Mouse (Mus musculus): ENCODE data around the gene Atp8b5.

The Atp8b5 gene

DNA sequence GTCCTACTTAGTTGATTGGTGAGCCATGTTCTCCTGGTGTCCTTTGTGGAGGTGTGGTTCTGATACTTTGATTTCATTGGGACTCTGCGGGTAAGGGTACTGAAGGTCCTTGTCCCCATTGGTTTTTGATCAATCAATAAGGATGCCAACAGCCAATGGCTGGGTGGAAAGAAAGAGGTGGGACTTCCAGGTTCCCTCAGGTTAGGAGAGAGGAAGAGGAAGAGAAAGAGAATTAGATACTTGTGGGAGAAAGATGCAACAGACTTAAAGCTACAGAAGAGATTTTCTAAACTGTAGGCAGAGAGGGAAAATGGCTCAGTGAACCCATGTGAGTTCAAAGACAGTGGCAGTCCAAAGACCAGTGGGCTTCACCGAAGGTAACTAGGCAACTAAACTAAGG lies 60.2 kb downstream of the Atp8b5 start:
- DNase-seq, result no peak

DNA sequence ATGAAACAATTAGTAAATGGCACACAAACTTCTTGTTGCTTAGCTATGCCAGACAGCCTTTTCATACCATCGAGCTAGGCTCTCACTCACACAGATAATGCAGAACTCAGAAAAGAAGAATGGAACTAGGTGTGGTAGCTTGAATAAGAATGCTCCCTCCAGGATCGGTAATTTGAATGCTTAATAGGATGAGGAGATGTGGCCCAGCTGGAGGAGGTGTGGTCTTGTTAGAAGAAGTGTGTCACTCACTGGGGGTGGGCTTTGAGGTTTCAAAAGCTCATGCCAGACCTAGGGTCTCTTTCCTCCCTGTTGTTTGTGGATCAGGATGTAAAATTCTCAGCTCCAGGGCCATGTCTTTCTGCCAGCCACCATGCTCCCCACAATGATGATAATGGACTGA lies 67.8 kb downstream of the Atp8b5 start:
- DNase-seq, result no peak

DNA sequence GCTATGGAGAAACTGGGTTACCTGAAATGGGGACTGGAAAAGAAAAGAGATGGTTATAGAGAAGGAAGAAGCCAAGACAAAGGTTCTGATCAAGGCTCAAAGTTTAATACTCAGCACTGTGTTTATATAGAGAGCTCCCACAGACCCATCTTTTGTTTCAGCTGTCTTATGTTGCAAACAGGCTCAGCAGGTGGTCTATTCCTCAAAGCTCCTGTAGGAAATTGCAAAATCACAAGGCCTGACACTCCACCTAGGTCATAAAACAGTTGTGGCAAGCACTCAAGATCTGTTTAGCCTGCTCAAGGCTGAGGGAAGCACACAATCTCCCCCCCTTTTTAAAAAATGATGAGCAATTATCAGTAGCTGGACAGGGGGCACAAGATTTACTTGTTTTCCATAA lies 69.2 kb downstream of the Atp8b5 start:
- no peak for DNase-seq

DNA sequence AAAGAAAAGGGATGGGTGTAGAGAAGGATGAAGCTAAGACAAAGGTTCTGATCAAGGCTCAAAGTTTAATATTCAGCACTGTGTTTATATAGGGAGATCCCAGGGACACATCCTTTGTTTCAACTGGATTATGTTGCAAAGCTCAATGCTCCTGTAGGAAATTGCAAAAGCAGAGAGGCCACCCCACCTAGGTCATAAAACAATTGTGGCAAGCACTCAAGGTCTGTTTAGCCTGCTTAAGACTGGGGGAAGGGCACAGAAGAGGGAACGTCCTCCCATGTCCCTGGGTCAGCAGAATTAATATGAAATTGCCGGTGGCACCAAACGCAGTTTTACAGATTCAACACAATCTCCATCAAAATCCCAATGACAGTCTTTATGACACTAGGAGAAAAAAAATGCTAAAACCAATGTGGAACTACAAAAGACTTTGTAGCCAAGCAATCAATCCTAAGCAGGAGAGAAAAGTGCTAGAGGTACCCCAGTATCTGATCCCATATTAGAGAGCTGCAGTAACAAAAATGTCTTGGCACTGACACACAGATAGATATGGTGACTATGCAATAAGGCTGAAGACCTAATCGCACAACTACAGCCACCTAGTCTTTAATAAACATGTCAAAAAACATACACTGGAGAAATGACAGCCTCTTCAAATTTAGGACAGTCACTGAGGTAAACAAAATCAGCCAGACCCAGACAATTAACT lies 73.3 kb downstream of the Atp8b5 start:
- no peak for DNase-seq

DNA sequence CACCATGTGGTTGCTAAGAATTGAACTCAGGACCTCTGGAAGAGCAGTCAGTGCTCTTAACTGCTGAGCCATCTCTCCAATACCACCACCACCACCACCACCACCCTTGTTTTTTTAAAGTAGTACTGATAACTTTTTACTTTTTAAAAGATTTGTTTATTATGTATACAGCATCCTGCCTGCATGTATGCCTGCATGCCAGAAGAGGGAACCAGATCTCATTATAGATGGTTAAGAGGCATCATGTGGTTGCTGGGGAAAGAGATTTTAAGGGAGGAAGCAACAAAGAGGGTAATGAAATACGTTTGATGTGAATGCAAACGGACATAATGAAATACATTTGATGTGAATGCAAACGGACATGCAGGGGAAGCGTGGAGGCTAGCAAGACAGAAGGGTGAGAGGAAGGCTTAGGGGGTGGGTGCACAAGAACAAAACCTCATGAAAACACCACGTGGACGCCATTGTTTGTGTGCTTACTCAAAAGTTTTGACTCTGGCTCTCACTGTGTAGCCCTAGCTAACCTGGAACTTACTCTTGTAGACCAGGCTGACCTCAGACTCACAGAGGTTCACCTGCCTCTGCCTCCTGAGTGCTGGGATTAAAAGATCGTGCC lies 74.4 kb downstream of the Atp8b5 start:
- no peak for DNase-seq

DNA sequence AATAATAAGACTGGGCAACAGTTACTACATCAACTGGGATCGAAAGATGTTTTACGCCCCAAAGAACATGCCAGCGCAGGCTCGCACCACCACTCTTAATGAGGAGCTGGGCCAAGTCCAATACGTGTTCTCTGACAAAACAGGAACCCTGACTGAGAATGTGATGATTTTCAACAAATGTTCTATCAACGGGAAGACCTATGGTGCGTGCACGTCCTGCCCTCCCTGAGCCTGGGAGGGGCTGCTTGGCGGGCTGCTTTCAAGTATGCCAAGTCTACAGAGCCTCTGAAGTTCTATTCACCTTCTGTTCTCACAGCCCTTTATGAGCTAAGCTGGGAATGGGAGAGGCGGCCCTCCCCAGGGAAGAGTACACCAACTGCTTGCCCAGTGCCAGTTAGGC lies 75.5 kb downstream of the Atp8b5 start:
- no peak for DNase-seq

DNA sequence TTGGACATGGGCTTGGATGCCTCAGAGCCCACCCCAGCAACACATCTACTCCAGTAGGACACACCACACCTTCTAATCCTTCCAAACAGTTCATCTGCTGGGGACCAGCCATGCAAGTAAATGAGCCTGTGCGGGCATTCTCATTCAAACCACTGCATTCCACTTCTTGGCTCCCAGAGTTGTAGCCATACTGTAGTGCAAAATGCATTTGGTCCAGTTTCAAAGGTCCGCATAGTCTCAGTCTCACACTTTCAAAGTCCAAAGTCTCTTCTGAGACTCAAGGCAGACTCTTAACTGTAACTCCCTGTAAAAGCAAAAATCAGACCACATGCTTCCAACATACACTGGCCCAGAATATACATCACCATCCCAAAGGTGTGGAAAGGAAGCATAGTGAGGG lies 78.0 kb downstream of the Atp8b5 start:
- DNase-seq, result no peak

DNA sequence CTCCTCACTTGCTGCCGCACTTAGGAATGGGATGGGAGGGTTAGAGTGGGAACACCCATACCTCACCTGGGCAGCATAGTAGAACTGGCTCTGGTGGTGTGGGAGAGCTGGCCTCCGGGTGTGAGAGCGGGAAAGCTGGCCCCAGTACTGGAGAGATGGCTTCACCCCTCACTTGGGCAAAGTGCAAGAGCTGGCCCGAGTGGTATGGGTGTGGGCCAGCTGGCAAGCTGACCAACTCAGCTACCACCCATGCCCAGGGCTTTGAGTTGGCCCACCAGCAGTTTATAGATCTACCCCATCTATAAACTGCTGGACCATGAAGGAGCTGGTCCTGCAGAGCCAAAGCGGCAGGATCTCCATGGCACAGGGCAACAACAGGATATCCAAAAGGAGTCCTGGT lies 82.2 kb downstream of the Atp8b5 start:
- DNase-seq, result no peak

DNA sequence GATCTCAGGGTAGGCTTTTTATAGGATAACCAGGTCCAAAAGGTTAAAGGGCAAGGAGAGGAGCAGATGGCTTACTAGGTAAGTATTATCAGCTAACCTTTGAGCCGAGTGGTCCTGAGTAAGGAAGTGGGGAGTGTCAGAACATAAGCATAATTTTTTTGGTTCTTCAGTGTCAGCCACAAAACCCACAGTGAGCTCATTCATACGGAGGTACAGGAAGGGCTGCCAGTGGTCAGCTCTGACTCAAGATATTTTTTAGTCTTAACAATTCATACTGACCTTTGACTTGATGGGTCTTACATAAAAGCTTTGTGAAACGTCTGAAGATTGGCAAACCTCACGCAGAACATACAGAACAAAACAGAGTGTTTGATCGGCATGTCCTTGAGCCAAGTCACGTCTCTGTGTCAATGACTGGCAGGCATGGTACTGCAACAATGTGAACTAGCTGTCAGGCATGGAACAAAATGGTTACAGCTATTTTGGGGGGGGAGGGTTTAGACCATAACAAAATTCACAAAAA lies 83.1 kb downstream of the Atp8b5 start:
- no peak for DNase-seq

DNA sequence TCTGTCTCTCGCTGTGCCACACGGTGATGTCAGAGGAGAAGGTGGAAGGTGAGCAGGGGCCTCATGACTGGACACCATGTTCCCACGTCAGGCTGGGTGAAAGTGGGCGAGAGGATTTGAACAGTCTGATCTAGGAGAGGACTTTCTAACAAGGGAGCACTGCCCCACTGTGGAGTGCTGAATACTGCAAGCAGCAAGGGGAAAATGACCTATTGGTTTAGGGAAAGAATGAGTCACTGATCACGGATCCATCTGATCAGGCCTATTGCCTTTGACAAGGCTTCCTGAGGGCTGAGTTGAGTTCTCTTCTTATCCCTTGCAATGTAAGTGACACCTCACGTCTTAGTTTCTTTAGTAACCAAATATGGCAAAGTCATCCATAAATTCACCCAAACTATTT lies 86.7 kb downstream of the Atp8b5 start:
- no peak for DNase-seq

DNA sequence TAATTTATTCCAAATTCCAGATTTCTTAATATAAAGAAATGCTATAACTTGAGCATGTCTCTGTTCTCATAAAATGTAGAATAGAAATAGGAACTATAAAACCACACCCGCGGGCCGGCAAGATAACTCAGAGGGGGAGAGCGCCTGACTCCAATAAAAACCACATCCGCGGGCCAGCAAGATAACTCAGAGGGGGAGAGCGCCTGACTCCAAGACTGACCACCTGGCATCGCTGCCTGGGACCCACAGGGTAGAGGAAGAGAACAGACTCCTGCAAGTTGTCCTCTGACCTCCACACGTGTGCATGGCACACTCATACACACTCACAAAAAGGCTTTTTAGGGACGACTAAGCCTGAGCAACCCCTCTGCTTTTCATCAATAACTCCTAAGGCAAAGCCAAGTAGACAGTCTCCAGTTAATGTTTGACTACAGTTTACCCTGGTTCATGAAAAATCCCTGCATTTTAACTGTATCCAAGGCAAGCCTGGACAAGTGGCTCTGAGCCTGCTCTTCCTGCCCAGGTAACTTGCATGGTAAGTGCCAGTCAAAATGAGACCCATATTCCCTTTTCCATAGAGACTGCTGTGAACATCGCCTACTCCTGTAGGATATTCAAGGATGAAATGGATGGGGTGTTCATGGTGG lies 98.1 kb downstream of the Atp8b5 start:
- DNase-seq, result no peak

DNA sequence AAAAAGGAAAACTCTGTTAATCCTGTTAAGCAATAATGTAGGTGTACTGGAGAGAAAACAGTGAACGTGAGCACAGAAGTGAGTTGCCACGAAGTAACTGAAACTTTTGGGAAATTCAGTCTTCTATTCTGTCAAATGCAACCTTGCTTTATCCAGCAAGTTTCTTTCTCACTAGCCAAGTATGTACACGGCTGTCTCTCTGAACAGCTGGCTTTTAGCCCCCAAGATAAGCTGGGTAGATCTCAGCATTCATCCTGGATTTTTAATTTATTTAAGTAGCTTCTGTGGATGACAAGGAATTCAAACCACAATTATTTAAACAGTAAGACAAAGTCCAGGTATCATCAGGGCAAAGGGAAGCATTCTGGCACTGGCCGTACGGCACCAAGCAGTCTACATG lies 100.3 kb downstream of the Atp8b5 start:
- no peak for DNase-seq

DNA sequence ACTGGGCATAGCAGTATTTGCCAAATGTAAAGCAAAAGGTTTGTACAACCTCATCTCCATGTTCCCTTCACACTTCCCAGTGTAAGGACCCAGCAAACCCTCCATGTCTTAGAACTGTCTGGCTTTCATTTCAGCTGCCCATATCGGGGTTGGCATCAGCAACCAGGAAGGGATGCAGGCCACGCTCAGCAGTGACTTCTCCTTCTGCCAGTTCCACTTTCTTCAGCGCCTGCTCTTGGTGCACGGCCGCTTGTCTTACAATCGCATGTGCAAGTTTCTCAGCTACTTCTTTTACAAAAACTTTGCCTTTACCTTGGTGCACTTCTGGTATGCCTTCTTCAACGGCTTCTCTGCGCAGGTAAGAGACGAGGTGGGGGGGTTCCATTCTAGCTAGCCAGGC lies 100.8 kb downstream of the Atp8b5 start:
- no peak for DNase-seq

DNA sequence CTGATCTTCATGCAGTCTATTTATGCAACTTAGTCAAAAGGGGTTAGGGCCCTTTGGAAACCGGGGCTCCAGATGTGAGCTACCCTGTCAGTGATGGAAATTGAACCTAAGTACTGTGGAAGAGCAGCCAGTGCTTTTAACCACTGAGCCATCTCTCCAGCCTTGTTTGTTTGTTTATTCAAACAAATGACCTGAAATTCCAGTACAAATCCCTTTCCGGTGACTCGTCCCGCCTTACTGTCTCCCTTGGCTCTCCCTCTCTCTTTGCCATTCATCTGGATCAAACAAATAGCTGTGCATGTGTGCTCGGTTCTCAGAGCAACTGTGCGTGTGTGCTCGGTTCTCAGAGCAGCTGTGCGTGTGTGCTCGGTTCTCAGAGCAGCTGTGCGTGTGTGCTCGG lies 104.4 kb downstream of the Atp8b5 start:
- no peak for DNase-seq

DNA sequence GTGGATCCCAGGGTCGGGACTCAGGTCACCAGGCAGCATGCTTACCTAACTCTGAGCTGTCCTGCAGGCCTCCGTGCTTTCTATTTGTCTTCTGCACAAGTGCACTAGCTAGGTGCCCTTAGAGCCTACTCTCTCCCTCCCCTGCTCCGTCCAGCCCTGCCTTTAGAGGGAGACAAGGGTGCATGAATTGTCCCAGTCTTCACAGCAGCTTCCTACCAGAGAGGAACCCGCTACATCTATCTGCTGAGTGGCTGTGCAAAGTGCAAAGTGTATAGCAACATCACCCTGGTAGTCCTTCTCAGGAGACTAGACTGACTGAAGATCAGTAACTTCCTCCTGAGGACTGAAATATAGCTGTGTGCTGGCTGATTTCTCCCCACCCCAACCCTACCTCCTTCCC lies 105.2 kb downstream of the Atp8b5 start:
- DNase-seq, result no peak

DNA sequence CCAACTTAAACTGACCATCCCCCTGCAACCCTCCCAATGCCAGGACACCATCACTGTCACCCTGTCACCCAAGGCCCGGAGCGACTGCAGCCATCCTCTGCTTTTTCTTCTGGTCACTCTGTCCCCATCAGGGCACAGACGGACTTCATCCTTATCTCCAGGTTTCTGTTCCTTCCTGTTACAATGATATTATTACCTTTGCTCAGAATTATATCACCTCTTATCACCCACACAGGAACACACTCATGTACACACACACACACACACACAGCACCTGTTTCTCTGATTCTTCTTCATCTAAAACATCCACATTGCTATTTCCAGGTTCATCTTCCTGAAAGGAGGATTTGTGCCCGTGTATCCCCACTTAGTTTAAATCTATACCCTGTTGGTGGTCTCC lies 107.3 kb downstream of the Atp8b5 start:
- DNase-seq, result no peak

DNA sequence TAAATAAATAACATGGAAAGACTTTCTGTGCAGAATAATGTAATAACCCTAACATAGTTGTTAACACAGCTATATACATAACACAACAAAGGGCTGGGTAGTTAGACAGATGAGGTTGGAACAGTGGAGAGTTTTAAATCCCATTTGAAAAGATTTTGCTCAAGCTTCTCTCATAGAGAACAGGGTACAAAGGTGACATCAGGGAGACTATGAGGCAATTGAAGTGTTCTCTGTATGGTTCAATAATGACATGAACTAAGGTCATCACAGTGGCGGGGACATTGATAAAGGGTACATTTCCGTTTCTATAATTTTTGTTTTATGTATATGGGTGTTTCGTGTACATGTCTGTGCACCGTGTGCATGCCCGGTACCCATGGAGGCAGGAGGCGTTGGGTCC lies 112.6 kb downstream of the Atp8b5 start:
- no peak for DNase-seq

DNA sequence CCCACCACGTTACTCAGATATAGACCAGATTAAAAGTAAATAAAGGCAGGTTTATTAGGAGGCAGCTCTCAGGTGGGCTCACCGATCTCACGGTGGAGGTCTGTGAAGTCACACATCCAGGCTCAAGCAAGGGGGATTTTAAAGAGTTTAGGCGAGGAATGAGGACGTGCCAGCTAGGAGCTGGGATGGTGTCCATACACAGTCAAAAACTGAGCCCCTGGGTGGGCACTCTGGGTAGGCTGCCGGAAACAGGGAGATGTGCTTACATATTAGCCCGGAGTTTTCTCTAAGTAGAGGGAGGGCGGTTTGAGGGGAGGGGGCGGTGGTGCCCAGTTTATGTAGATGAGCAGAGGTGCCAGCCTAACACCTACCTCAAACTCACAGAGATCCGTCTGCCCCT lies 114.0 kb downstream of the Atp8b5 start:
- DNase-seq, result no peak

DNA sequence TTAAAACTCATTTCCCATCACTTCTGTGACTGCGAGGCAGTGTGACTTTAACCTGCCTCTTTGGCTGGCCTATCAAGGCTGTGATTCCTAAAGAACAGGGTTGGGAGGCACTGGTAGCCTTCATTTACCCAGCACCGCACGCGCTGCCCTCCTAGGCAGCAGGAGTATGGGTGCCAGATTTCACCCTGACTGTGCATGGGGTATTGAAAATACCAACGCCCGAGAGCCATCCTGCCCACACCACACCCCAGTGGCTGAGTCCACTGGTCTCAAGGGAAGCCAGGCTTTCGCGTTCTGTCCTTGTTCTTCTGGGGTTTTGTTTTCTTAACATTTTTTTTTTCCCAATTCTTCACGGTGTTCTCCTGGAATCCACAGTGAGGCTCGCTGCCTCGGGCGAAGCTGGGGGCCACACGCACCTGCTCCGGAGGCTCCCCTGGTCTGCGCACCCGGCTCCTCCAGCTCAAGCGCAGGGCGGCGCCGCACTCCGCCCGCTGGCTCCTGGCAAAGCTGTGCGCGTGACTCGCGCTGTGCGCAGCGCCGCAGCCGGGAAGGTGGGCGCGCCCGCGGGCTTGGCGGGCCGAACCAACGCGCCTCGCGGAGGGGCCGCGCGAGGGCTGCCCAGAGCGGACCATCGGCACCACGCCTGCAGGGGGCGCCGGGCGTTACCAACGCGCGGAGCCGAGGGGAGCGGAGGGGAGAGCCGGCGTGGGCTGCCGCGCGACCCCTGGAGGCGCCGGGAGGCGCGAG lies 114.6 kb downstream of the Atp8b5 start, which contains the start of gene Rusc2:
Gene Rusc2, plus strand, starts transcription at position 572 of the 747 bp plus-strand sequence.
- DNase-seq, result peak; percentile 92

DNA sequence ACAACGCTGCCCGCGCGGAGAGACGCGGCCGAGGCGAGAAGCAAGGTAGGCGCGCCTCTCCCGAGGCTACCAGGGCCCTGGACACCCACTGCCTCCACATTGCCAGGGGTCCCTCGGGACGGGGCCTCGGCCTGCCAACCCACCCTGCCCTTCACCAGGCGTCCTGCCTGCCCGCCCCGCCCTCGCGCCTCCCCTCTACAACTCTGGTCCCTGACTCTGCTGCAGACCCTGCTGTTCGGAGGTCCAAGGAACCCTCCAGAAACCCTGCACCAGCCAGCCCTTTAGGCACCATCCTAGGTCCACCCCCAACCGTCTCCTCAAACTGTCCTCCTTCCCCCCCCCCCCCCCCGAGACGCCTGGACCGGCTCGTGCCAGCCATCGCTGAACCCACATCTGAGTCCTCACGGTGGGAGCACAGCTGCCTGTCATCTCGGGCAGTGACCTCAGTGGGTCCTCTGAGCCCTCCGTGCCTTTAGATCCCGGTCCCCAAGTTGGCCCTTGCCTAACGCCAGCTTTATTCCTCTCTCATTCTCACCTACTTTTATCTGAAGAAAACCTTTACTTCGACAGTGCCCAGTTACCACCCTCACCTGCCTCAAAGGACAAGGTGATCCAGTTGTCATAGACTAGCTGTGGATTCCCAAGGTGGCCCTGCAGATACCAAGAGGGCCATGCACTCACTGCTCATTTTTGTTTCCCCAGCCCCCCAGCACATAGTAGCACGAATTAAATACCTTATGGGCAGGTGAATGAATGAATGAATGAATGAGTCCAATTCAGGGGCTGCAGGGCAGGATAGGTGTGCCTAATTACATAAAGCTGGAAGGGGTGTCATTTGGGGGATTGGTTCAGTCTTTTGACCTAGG lies 115.4 kb downstream of the Atp8b5 start:
- no peak for DNase-seq

DNA sequence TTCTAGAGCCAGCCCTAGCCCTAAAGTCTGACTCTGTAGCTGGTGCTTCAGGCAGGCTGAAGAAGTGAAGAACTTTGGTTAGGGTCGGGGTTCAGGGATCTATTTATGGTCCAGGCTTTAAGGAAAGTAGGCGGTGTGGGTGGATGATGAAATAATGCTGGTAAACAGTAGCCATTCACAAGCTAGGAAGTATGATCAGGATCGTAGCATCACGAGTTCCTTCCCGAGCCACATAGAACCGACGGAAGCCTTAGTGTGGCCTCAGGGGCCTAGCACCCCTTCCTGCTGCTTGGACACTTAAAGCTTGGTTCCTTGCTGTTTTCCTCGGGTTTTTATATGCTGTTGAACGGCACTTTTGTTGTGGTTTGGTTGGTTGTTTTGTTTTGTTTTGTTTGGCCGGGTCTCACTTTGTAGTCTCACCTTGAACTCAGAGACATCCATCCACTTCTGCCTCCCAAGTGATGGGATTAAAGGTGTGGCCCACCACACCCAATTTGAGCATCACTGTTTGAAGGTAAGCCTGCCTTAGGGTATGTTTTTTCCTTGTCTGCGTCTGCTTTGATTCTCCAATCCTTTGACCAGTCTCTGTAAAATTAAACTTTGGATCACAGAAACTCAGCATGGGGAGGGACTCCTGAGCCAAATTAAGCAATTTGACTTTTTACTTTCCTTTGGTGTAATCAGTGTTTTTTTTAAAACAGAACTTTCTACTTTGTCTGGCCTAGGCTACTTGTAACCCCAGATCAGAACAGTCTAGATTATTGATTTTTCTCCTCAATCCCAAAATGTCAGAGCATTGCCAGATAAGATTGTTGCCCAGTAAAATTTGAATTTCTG lies 116.5 kb downstream of the Atp8b5 start:
- DNase-seq, result no peak

DNA sequence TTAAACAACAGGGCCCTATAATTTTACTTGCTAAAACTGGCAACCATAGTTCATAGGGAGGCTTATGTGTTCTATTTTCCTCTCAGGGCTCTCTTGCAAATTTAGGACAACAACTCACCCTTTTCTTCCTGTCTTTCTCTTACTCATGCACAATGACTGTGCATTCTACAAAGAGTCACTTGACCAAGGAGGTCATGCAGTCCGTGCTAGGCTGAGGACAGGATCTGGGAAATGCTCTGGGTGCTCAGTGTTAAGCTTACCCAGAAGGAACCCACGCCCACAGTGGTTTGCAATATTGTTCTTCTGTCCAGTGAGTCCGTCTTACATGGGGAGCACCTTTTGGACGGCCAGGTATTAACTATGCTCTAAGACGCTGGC lies 117.1 kb downstream of the Atp8b5 start:
- DNase-seq, result no peak

All from cerebellum, adult 11-12 months (tissue).